Mouse (Mus musculus): Measurements from ENCODE around the gene Hao1. TPM values are rescaled to one million over a fixed set of nuclear protein-coding genes. Genes with fewer than 3 reads are reported as not detected.

Hao1 gene
- total RNA-seq, 1 experiment = not detected

GRCm38 (mm10) chr2:134527419-134528114 is 26.6 kb downstream of the Hao1 start:
- H3K9me3 ChIP-seq (ENCODE audit: control insufficient read depth, insufficient read depth, low read depth, low read length) = no peaks in the 10 kb centered on the region
- H3K4me1 ChIP-seq (ENCODE audit: control insufficient read depth in 2 of 2, insufficient read depth in 2 of 2, low read length in 2 of 2, poor library complexity in 1 of 2) = no peaks in the 10 kb centered on the region
- TF ChIP-seq MAFK (IDR thresholded peaks at IDR 0.05; ENCODE audit: insufficient read depth, low read depth, low read length) (no peak), CHD2 (IDR thresholded peaks at IDR 0.05; ENCODE audit: low read depth, low read length) (no peak), HCFC1 (IDR thresholded peaks at IDR 0.05; ENCODE audit: borderline replicate concordance, insufficient read depth, low read length) (no peak), ZC3H11A (IDR thresholded peaks at IDR 0.05; ENCODE audit: borderline replicate concordance, low read depth, low read length) (no peak), ZNF384 (IDR thresholded peaks at IDR 0.05; ENCODE audit: low read depth, low read length) (no peak)
- H3K27ac ChIP-seq (ENCODE audit: insufficient read depth, low read depth, low read length, poor library complexity, severe bottlenecking) = no peak overlapping the region
- no peak for DNase-seq (ENCODE audit: low read depth, low spot score)
- in situ Hi-C loops (cut with MboI; ENCODE audit: low sequenced_read_pairs in 2 of 2, unreplicated experiment in 2 of 2) = no loop called here
- no peak overlapping the region for H3K9ac ChIP-seq (ENCODE audit: insufficient read depth, low read depth, low read length, poor library complexity, severe bottlenecking)
- no peak overlapping the region for H3K4me3 ChIP-seq (ENCODE audit: insufficient read depth in 1 of 2, low read depth in 1 of 2, low read length in 2 of 2, poor library complexity in 1 of 2, severe bottlenecking in 1 of 2)
- H3K36me3 ChIP-seq (ENCODE audit: control insufficient read depth, insufficient read depth, low read length, poor library complexity, severe bottlenecking) = no peaks in the 10 kb centered on the region

GRCm38 (mm10) chr2:134518042-134518441 is 36.1 kb downstream of the Hao1 start:
- TF ChIP-seq ZC3H11A (IDR thresholded peaks at IDR 0.05; ENCODE audit: borderline replicate concordance, low read depth, low read length) = no peak
- no peak for TF ChIP-seq MAFK (IDR thresholded peaks at IDR 0.05; ENCODE audit: insufficient read depth, low read depth, low read length)
- TF ChIP-seq HCFC1 (IDR thresholded peaks at IDR 0.05; ENCODE audit: borderline replicate concordance, insufficient read depth, low read length) = no peak
- TF ChIP-seq CHD2 (IDR thresholded peaks at IDR 0.05; ENCODE audit: low read depth, low read length) = no peak
- no peak for TF ChIP-seq ZNF384 (IDR thresholded peaks at IDR 0.05; ENCODE audit: low read depth, low read length)
- in situ Hi-C loops (cut with MboI; ENCODE audit: low sequenced_read_pairs in 2 of 2, unreplicated experiment in 2 of 2) = no loop called here
- no peak for DNase-seq (ENCODE audit: low read depth, low spot score)
- Histone ChIP-seq H3K4me1 (ENCODE audit: control insufficient read depth in 2 of 2, insufficient read depth in 2 of 2, low read length in 2 of 2, poor library complexity in 1 of 2) (no peaks in the 10 kb centered on the region), H3K27ac (ENCODE audit: insufficient read depth, low read depth, low read length, poor library complexity, severe bottlenecking) (no peak overlapping the region), H3K36me3 (ENCODE audit: control insufficient read depth, insufficient read depth, low read length, poor library complexity, severe bottlenecking) (no peaks in the 10 kb centered on the region), H3K9me3 (ENCODE audit: control insufficient read depth, insufficient read depth, low read depth, low read length) (no peaks in the 10 kb centered on the region), H3K4me3 (ENCODE audit: insufficient read depth in 1 of 2, low read depth in 1 of 2, low read length in 2 of 2, poor library complexity in 1 of 2, severe bottlenecking in 1 of 2) (no peak overlapping the region), H3K9ac (ENCODE audit: insufficient read depth, low read depth, low read length, poor library complexity, severe bottlenecking) (no peak overlapping the region)

- in situ Hi-C loops (cut with MboI; ENCODE audit: low sequenced_read_pairs in 2 of 2, unreplicated experiment in 2 of 2) = no loop called here
- DNase-seq (ENCODE audit: low read depth, low spot score) = no peak
- no peak for TF ChIP-seq MAFK (IDR thresholded peaks at IDR 0.05; ENCODE audit: insufficient read depth, low read depth, low read length)
- no peak for TF ChIP-seq ZC3H11A (IDR thresholded peaks at IDR 0.05; ENCODE audit: borderline replicate concordance, low read depth, low read length)
- no peak for TF ChIP-seq ZNF384 (IDR thresholded peaks at IDR 0.05; ENCODE audit: low read depth, low read length)
- TF ChIP-seq HCFC1 (IDR thresholded peaks at IDR 0.05; ENCODE audit: borderline replicate concordance, insufficient read depth, low read length) = no peak
- no peak for TF ChIP-seq CHD2 (IDR thresholded peaks at IDR 0.05; ENCODE audit: low read depth, low read length)
- Histone ChIP-seq H3K4me1 (ENCODE audit: control insufficient read depth in 2 of 2, insufficient read depth in 2 of 2, low read length in 2 of 2, poor library complexity in 1 of 2) (no peaks in the 10 kb centered on the region), H3K36me3 (ENCODE audit: control insufficient read depth, insufficient read depth, low read length, poor library complexity, severe bottlenecking) (no peaks in the 10 kb centered on the region), H3K9me3 (ENCODE audit: control insufficient read depth, insufficient read depth, low read depth, low read length) (no peaks in the 10 kb centered on the region), H3K27ac (ENCODE audit: insufficient read depth, low read depth, low read length, poor library complexity, severe bottlenecking) (no peak overlapping the region), H3K4me3 (ENCODE audit: insufficient read depth in 1 of 2, low read depth in 1 of 2, low read length in 2 of 2, poor library complexity in 1 of 2, severe bottlenecking in 1 of 2) (no peak overlapping the region), H3K9ac (ENCODE audit: insufficient read depth, low read depth, low read length, poor library complexity, severe bottlenecking) (no peak overlapping the region)
These were observed 54.4 kb downstream of the Hao1 start for GRCm38 (mm10) chr2:134499777-134500176.

GRCm38 (mm10) chr2:134498450-134498849 is 55.7 kb downstream of the Hao1 start:
- no peak overlapping the region for H3K4me3 ChIP-seq (ENCODE audit: insufficient read depth in 1 of 2, low read depth in 1 of 2, low read length in 2 of 2, poor library complexity in 1 of 2, severe bottlenecking in 1 of 2)
- no peaks in the 10 kb centered on the region for H3K4me1 ChIP-seq (ENCODE audit: control insufficient read depth in 2 of 2, insufficient read depth in 2 of 2, low read length in 2 of 2, poor library complexity in 1 of 2)
- TF ChIP-seq HCFC1 (IDR thresholded peaks at IDR 0.05; ENCODE audit: borderline replicate concordance, insufficient read depth, low read length) (no peak), CHD2 (IDR thresholded peaks at IDR 0.05; ENCODE audit: low read depth, low read length) (no peak), MAFK (IDR thresholded peaks at IDR 0.05; ENCODE audit: insufficient read depth, low read depth, low read length) (no peak), ZC3H11A (IDR thresholded peaks at IDR 0.05; ENCODE audit: borderline replicate concordance, low read depth, low read length) (no peak), ZNF384 (IDR thresholded peaks at IDR 0.05; ENCODE audit: low read depth, low read length) (no peak)
- no peaks in the 10 kb centered on the region for H3K36me3 ChIP-seq (ENCODE audit: control insufficient read depth, insufficient read depth, low read length, poor library complexity, severe bottlenecking)
- in situ Hi-C loops (cut with MboI; ENCODE audit: low sequenced_read_pairs in 2 of 2, unreplicated experiment in 2 of 2) = no loop called here
- H3K27ac ChIP-seq (ENCODE audit: insufficient read depth, low read depth, low read length, poor library complexity, severe bottlenecking) = no peak overlapping the region
- DNase-seq (ENCODE audit: low read depth, low spot score) = no peak
- no peak overlapping the region for H3K9ac ChIP-seq (ENCODE audit: insufficient read depth, low read depth, low read length, poor library complexity, severe bottlenecking)
- H3K9me3 ChIP-seq (ENCODE audit: control insufficient read depth, insufficient read depth, low read depth, low read length) = no peaks in the 10 kb centered on the region
